Mouse (Mus musculus): ENCODE results near the gene Zswim1. TPM values are rescaled to one million over a fixed set of nuclear protein-coding genes. Genes with fewer than 3 reads are reported as not detected.
"Not testable (repeated sequence)": the region's sequence is repeated elsewhere in the genome, so short reads cannot be mapped to it uniquely, and the experiment has no call there.

Zswim1 gene
- total and polyA plus RNA-seq, 3 experiments, result 8.2 to 17.4 TPM; not detected in 1

DNA sequence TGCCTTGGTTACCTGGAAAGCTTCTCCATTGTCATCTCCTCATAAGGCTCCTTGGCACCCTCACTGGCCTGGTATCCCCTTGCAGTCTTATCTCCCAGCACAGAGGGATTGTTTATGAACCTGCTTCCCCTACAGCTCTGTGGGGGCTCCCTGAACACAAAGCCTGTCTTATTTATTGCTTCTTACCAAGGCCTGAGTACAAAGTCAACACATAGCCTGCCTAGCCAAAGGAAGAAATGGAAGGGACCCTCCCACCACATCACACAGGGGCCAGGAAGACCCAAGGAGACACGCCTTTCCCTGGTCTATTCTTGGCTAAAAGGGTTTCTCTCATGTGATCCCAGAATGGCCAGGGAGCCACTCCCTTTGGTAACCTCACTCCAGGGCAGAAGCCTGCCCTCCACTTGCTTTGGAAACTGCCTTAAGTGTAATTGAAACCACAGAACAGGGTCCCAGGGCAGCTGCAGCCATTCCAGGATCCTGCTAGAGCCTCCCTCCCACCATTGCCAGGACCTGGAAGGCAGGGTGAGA lies 51.8 kb downstream of the Zswim1 start (continued):
- TF ChIP-seq BHLHE40 (IDR thresholded peaks at IDR 0.05; ENCODE audit: borderline replicate concordance, low read depth, low read length) (no peak), CHD2 (IDR thresholded peaks at IDR 0.05; ENCODE audit: low read length) (no peak; the same call in 1 of the 2 replicates)

DNA sequence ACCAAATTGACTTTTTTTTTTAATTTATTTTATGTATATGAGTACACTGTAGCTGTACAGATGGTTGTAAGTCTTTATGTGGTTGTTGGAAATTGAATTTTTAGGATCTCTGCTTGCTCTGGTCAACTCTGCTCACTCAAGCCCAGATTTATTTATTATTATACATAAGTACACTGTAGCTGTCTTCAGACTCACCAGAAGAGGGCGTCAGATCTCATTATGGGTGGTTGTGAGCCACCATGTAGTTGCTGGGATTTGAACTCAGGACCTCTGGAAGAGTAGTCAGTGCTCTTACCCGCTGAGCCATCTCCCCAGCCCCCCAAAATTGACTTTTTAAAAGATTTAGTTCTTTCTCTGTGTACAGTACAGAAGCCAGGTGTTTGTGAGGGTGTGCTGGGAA lies 53.2 kb downstream of the Zswim1 start:
- Histone ChIP-seq H3K4me1 (ENCODE audit: control insufficient read depth in 1 of 2, insufficient read depth in 2 of 2, low read length in 2 of 2) (peaks cover 10 to 27% of the 10 kb centered on the region in 2 experiments), H3K36me3 (ENCODE audit: control insufficient read depth in 1 of 2, insufficient read depth in 2 of 2, low read length in 2 of 2) (peaks cover 0 to 16% of the 10 kb centered on the region in 2 experiments; a peak in 2 of 4 replicates), H3K79me2 (ENCODE audit: control insufficient read depth, insufficient read depth, low read length, poor library complexity) (peaks cover 17% of the 10 kb centered on the region)
- H3K4me3 ChIP-seq (ENCODE audit: control insufficient read depth in 1 of 2, insufficient read depth in 1 of 2, low read depth in 2 of 2, low read length in 2 of 2); H3K9ac ChIP-seq (ENCODE audit: control insufficient read depth, low read depth, low read length, poor library complexity, severe bottlenecking); H3K27ac ChIP-seq (ENCODE audit: control insufficient read depth, low read depth, low read length); H3K27me3 ChIP-seq (ENCODE audit: control insufficient read depth in 1 of 2, insufficient read depth in 2 of 2, low read length in 2 of 2); DNase-seq (ENCODE audit: low read depth, low spot score); H3K9me3 ChIP-seq (replicated peaks; ENCODE audit: insufficient read depth, low read length): not testable (repeated sequence)

Other genes with a start within 250 kb of the Zswim1 start
- gene Spint3, start 249.2 kb upstream of the Zswim1 start, total RNA-seq (2012; rRNA removed), result not detected in 2 replicates
- not detected for gene Spint3, start 249.2 kb upstream of the Zswim1 start, polyA plus RNA-seq (2012; ENCODE audit: insufficient read depth in 1 of 2, insufficient read length in 2 of 2, low read depth in 1 of 2, low replicate concordance in 2 of 2, missing spikeins in 1 of 2)
- not detected in 2 replicates for gene Wfdc6a, start 237.2 kb upstream of the Zswim1 start, total RNA-seq (2012; rRNA removed)
- gene Wfdc6a, start 237.2 kb upstream of the Zswim1 start, polyA plus RNA-seq (2012; ENCODE audit: insufficient read depth in 1 of 2, insufficient read length in 2 of 2, low read depth in 1 of 2, low replicate concordance in 2 of 2, missing spikeins in 1 of 2), result not detected
- not detected in 2 replicates for gene Eppin, start 229.1 kb upstream of the Zswim1 start, total RNA-seq (2012; rRNA removed)
- gene Eppin, start 229.1 kb upstream of the Zswim1 start, polyA plus RNA-seq (2012; ENCODE audit: insufficient read depth in 1 of 2, insufficient read length in 2 of 2, low read depth in 1 of 2, low replicate concordance in 2 of 2, missing spikeins in 1 of 2), result not detected
- gene Wfdc6b, start 209.2 kb upstream of the Zswim1 start, total RNA-seq (2012; rRNA removed), result not detected in 2 replicates
- not detected for gene Wfdc6b, start 209.2 kb upstream of the Zswim1 start, polyA plus RNA-seq (2012; ENCODE audit: insufficient read depth in 1 of 2, insufficient read length in 2 of 2, low read depth in 1 of 2, low replicate concordance in 2 of 2, missing spikeins in 1 of 2)
- not detected in 2 replicates for gene Wfdc8, start 209.1 kb upstream of the Zswim1 start, total RNA-seq (2012; rRNA removed)
- gene Wfdc8, start 209.1 kb upstream of the Zswim1 start, polyA plus RNA-seq (2012; ENCODE audit: insufficient read depth in 1 of 2, insufficient read length in 2 of 2, low read depth in 1 of 2, low replicate concordance in 2 of 2, missing spikeins in 1 of 2), result not detected
- gene Wfdc16, start 183.9 kb upstream of the Zswim1 start, total RNA-seq (2012; rRNA removed), result not detected in 2 replicates
- not detected for gene Wfdc16, start 183.9 kb upstream of the Zswim1 start, polyA plus RNA-seq (2012; ENCODE audit: insufficient read depth in 1 of 2, insufficient read length in 2 of 2, low read depth in 1 of 2, low replicate concordance in 2 of 2, missing spikeins in 1 of 2)
- gene Wfdc10, start 166.6 kb upstream of the Zswim1 start, total RNA-seq (2012; rRNA removed), result not detected in 2 replicates
- gene Wfdc10, start 166.6 kb upstream of the Zswim1 start, polyA plus RNA-seq (2012; ENCODE audit: insufficient read depth in 1 of 2, insufficient read length in 2 of 2, low read depth in 1 of 2, low replicate concordance in 2 of 2, missing spikeins in 1 of 2), result not detected
- not detected in 2 replicates for gene Wfdc9, start 166.1 kb upstream of the Zswim1 start, total RNA-seq (2012; rRNA removed)
- gene Wfdc9, start 166.1 kb upstream of the Zswim1 start, polyA plus RNA-seq (2012; ENCODE audit: insufficient read depth in 1 of 2, insufficient read length in 2 of 2, low read depth in 1 of 2, low replicate concordance in 2 of 2, missing spikeins in 1 of 2), result not detected
- not detected in 2 replicates for gene Wfdc11, start 148.6 kb upstream of the Zswim1 start, total RNA-seq (2012; rRNA removed)
- gene Wfdc11, start 148.6 kb upstream of the Zswim1 start, polyA plus RNA-seq (2012; ENCODE audit: insufficient read depth in 1 of 2, insufficient read length in 2 of 2, low read depth in 1 of 2, low replicate concordance in 2 of 2, missing spikeins in 1 of 2), result not detected
- 0.12 TPM in 1 of 2 replicates, not detected in the other for gene Wfdc13, start 137.6 kb upstream of the Zswim1 start, total RNA-seq (2012; rRNA removed)
- not detected for gene Wfdc13, start 137.6 kb upstream of the Zswim1 start, polyA plus RNA-seq (2012; ENCODE audit: insufficient read depth in 1 of 2, insufficient read length in 2 of 2, low read depth in 1 of 2, low replicate concordance in 2 of 2, missing spikeins in 1 of 2)
- gene Spint4, start 124.2 kb upstream of the Zswim1 start, total RNA-seq (2012; rRNA removed), result not detected in 2 replicates
- gene Spint4, start 124.2 kb upstream of the Zswim1 start, polyA plus RNA-seq (2012; ENCODE audit: insufficient read depth in 1 of 2, insufficient read length in 2 of 2, low read depth in 1 of 2, low replicate concordance in 2 of 2, missing spikeins in 1 of 2), result not detected
- gene Spint5, start 107.4 kb upstream of the Zswim1 start, total RNA-seq (2012; rRNA removed), result not detected in 2 replicates
- not detected for gene Spint5, start 107.4 kb upstream of the Zswim1 start, polyA plus RNA-seq (2012; ENCODE audit: insufficient read depth in 1 of 2, insufficient read length in 2 of 2, low read depth in 1 of 2, low replicate concordance in 2 of 2, missing spikeins in 1 of 2)
- gene Wfdc3, start 76.8 kb upstream of the Zswim1 start, total RNA-seq (2012; rRNA removed), result 0.20 and 0.31 TPM in 2 replicates
- gene Wfdc3, start 76.8 kb upstream of the Zswim1 start, polyA plus RNA-seq (2012; ENCODE audit: insufficient read depth in 1 of 2, insufficient read length in 2 of 2, low read depth in 1 of 2, low replicate concordance in 2 of 2, missing spikeins in 1 of 2), result under 1 TPM in 1 of 2 experiments, not detected in 1; 0.40 TPM
- 20.6 and 20.9 TPM in 2 replicates for gene Dnttip1, start 76.7 kb upstream of the Zswim1 start, total RNA-seq (2012; rRNA removed)
- gene Dnttip1, start 76.7 kb upstream of the Zswim1 start, polyA plus RNA-seq (2012; ENCODE audit: insufficient read depth in 1 of 2, insufficient read length in 2 of 2, low read depth in 1 of 2, low replicate concordance in 2 of 2, missing spikeins in 1 of 2), result 10 to 100 TPM in 1 of 2 experiments, not detected in 1; 59.9 TPM
- 170 and 177 TPM in 2 replicates for gene Ube2c, start 52.8 kb upstream of the Zswim1 start, total RNA-seq (2012; rRNA removed)
- gene Ube2c, start 52.8 kb upstream of the Zswim1 start, polyA plus RNA-seq (2012; ENCODE audit: insufficient read depth in 1 of 2, insufficient read length in 2 of 2, low read depth in 1 of 2, low replicate concordance in 2 of 2, missing spikeins in 1 of 2), result 100 to 1,000 TPM; 257 to 365 TPM
- not detected in 2 replicates for gene Tnnc2, start 42.7 kb upstream of the Zswim1 start, total RNA-seq (2012; rRNA removed)
- gene Tnnc2, start 42.7 kb upstream of the Zswim1 start, polyA plus RNA-seq (2012; ENCODE audit: insufficient read depth in 1 of 2, insufficient read length in 2 of 2, low read depth in 1 of 2, low replicate concordance in 2 of 2, missing spikeins in 1 of 2), result not detected
- gene Snx21, start 36.9 kb upstream of the Zswim1 start, total RNA-seq (2012; rRNA removed), result 3.8 and 4.0 TPM in 2 replicates
- 1 to 10 TPM in 1 of 2 experiments, not detected in 1; 7.7 TPM for gene Snx21, start 36.9 kb upstream of the Zswim1 start, polyA plus RNA-seq (2012; ENCODE audit: insufficient read depth in 1 of 2, insufficient read length in 2 of 2, low read depth in 1 of 2, low replicate concordance in 2 of 2, missing spikeins in 1 of 2)
- 32.2 and 40.3 TPM in 2 replicates for gene Acot8, start 17.8 kb upstream of the Zswim1 start, total RNA-seq (2012; rRNA removed)
- 10 to 100 TPM in 1 of 2 experiments, not detected in 1; 30.9 TPM for gene Acot8, start 17.8 kb upstream of the Zswim1 start, polyA plus RNA-seq (2012; ENCODE audit: insufficient read depth in 1 of 2, insufficient read length in 2 of 2, low read depth in 1 of 2, low replicate concordance in 2 of 2, missing spikeins in 1 of 2)
- 4.7 and 4.8 TPM in 2 replicates for gene Zswim3, start 17.6 kb upstream of the Zswim1 start, total RNA-seq (2012; rRNA removed)
- gene Zswim3, start 17.6 kb upstream of the Zswim1 start, polyA plus RNA-seq (2012; ENCODE audit: insufficient read depth in 1 of 2, insufficient read length in 2 of 2, low read depth in 1 of 2, low replicate concordance in 2 of 2, missing spikeins in 1 of 2), result 1 to 10 TPM in 1 of 2 experiments, not detected in 1; 5.9 TPM
- gene Spata25, start 5.9 kb downstream of the Zswim1 start, total RNA-seq (2012; rRNA removed), result 0.42 and 0.50 TPM in 2 replicates
- gene Spata25, start 5.9 kb downstream of the Zswim1 start, polyA plus RNA-seq (2012; ENCODE audit: insufficient read depth in 1 of 2, insufficient read length in 2 of 2, low read depth in 1 of 2, low replicate concordance in 2 of 2, missing spikeins in 1 of 2), result under 1 TPM in 1 of 2 experiments, not detected in 1; 0.13 TPM
- gene Ctsa, start 10.2 kb downstream of the Zswim1 start, total RNA-seq (2012; rRNA removed), result 46.3 and 50.5 TPM in 2 replicates
- gene Ctsa, start 10.2 kb downstream of the Zswim1 start, polyA plus RNA-seq (2012; ENCODE audit: insufficient read depth in 1 of 2, insufficient read length in 2 of 2, low read depth in 1 of 2, low replicate concordance in 2 of 2, missing spikeins in 1 of 2), result 10 to 100 TPM in 1 of 2 experiments, not detected in 1; 87.7 TPM
- gene Neurl2, start 10.8 kb downstream of the Zswim1 start, total RNA-seq (2012; rRNA removed), result 1.6 and 2.0 TPM in 2 replicates
- gene Neurl2, start 10.8 kb downstream of the Zswim1 start, polyA plus RNA-seq (2012; ENCODE audit: insufficient read depth in 1 of 2, insufficient read length in 2 of 2, low read depth in 1 of 2, low replicate concordance in 2 of 2, missing spikeins in 1 of 2), result 1 to 10 TPM in 1 of 2 experiments, not detected in 1; 2.6 TPM
- gene Pltp, start 35.0 kb downstream of the Zswim1 start, total RNA-seq (2012; rRNA removed), result 5.2 and 6.8 TPM in 2 replicates
- 10 to 100 TPM in 1 of 2 experiments, not detected in 1; 17.1 TPM for gene Pltp, start 35.0 kb downstream of the Zswim1 start, polyA plus RNA-seq (2012; ENCODE audit: insufficient read depth in 1 of 2, insufficient read length in 2 of 2, low read depth in 1 of 2, low replicate concordance in 2 of 2, missing spikeins in 1 of 2)
- gene Pcif1, start 56.6 kb downstream of the Zswim1 start, total RNA-seq (2012; rRNA removed), result 46.8 and 47.6 TPM in 2 replicates
- 100 to 1,000 TPM in 1 of 2 experiments, not detected in 1; 118 TPM for gene Pcif1, start 56.6 kb downstream of the Zswim1 start, polyA plus RNA-seq (2012; ENCODE audit: insufficient read depth in 1 of 2, insufficient read length in 2 of 2, low read depth in 1 of 2, low replicate concordance in 2 of 2, missing spikeins in 1 of 2)
- 12.3 and 12.6 TPM in 2 replicates for gene Zfp335, start 89.1 kb downstream of the Zswim1 start, total RNA-seq (2012; rRNA removed)
- 10 to 100 TPM in 1 of 2 experiments, not detected in 1; 24.1 TPM for gene Zfp335, start 89.1 kb downstream of the Zswim1 start, polyA plus RNA-seq (2012; ENCODE audit: insufficient read depth in 1 of 2, insufficient read length in 2 of 2, low read depth in 1 of 2, low replicate concordance in 2 of 2, missing spikeins in 1 of 2)
- gene Mmp9, start 118.1 kb downstream of the Zswim1 start, total RNA-seq (2012; rRNA removed), result 0.20 and 0.23 TPM in 2 replicates
- gene Mmp9, start 118.1 kb downstream of the Zswim1 start, polyA plus RNA-seq (2012; ENCODE audit: insufficient read depth in 1 of 2, insufficient read length in 2 of 2, low read depth in 1 of 2, low replicate concordance in 2 of 2, missing spikeins in 1 of 2), result under 1 TPM in 1 of 2 experiments, not detected in 1; 0.19 TPM
- 0.36 and 0.50 TPM in 2 replicates for gene Slc12a5, start 138.1 kb downstream of the Zswim1 start, total RNA-seq (2012; rRNA removed)
- 1 to 10 TPM in 1 of 2 experiments, not detected in 1; 1.3 TPM for gene Slc12a5, start 138.1 kb downstream of the Zswim1 start, polyA plus RNA-seq (2012; ENCODE audit: insufficient read depth in 1 of 2, insufficient read length in 2 of 2, low read depth in 1 of 2, low replicate concordance in 2 of 2, missing spikeins in 1 of 2)
- gene Ncoa5, start 212.2 kb downstream of the Zswim1 start, total RNA-seq (2012; rRNA removed), result 35.1 and 35.8 TPM in 2 replicates
- 10 to 100 TPM; 61.0 to 76.6 TPM for gene Ncoa5, start 212.2 kb downstream of the Zswim1 start, polyA plus RNA-seq (2012; ENCODE audit: insufficient read depth in 1 of 2, insufficient read length in 2 of 2, low read depth in 1 of 2, low replicate concordance in 2 of 2, missing spikeins in 1 of 2)
- gene Cd40, start 232.9 kb downstream of the Zswim1 start, total RNA-seq (2012; rRNA removed), result not detected in 2 replicates
- gene Cd40, start 232.9 kb downstream of the Zswim1 start, polyA plus RNA-seq (2012; ENCODE audit: insufficient read depth in 1 of 2, insufficient read length in 2 of 2, low read depth in 1 of 2, low replicate concordance in 2 of 2, missing spikeins in 1 of 2), result under 1 TPM in 1 of 2 experiments, not detected in 1; 0.08 TPM